Mouse (Mus musculus) kidney, postnatal 25 days (tissue): Measurements from ENCODE around the gene Akr1b3.

Experiments used
- DNase-seq, 2 experiments: peaks; one replicate each; pipeline ENCODE4 v3.0.0; 2021; ENCODE audit warnings: mixed read lengths in 2 of 2

The Akr1b3 gene

DNA sequence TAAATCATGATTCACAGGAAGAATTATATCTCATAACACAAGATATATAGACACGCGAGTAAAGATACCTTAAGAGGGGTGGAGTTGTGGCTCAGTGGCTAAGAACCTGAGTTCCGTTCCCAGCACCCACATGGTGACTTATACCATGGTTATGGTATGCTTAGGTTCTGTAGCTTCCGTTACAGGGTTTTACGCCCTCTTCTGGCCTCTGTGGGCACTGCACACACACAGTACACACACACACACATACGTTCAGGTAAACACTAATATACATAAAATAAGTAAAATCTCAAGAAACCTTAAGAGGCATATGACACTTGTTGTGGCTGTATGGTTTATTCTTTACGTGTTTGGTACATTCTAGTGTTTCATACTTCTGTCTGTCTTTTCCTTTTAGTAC lies 4.8 kb upstream of the Akr1b3 start:
- no peak for DNase-seq

DNA sequence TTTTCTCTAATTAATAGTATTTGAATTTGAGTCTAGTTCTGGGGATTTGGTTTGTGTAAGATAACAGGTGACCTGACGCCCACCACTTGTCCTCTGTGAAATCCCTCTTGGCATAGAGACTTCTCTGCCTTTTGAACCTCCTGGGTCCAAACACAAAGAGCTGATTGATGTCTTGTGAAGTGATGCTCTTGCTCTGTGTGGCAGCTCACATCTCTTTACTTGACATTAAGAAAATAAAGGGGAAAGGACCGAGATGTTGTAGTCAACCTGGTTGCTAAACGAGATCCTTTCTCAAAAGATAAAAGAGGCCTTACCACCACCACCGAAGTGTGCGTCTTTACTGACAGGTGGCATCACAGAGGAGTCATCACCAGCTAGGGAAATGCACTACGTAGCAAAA lies 1.4 kb upstream of the Akr1b3 start:
- no peak for DNase-seq

DNA sequence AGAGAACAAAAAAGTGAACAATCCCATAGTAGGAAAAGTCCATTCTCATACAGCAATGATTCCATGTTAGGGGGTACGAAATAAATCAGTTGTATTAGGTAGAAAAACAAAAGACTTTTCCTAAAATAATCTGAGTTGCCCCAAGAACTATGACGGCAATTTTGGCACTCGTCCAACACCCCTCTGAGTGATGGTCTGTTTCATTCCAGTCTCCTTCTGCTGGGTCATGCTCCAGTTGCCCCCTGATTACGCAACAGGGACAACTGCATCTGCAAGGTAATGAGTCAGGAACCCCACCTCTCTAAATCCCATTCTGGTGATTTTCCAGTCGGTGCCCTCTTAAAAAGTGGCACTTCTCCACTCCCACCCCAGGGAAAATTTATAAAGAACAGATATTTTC lies 894 bp upstream of the Akr1b3 start:
- DNase-seq, result peak; percentile 53 to 62

DNA sequence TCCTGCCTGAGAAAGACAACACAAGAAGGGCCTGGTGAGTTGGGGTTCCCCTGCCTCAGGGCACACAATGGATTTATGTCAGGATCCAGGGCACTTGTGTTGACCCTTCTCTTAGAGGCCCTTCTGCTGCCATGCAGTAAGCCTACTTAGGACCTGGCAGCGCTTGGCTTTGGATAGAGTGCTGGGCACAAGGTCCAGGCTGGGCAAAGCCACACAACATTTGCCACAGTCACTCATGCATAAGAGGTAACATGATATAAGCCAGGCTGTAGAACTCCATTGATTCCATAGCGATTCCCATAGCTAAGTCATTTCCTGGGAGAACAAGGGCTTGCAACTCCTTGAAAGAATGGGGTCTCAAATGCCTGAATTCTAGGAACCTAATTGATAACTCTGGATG lies 3.4 kb downstream of the Akr1b3 start:
- no peak for DNase-seq

DNA sequence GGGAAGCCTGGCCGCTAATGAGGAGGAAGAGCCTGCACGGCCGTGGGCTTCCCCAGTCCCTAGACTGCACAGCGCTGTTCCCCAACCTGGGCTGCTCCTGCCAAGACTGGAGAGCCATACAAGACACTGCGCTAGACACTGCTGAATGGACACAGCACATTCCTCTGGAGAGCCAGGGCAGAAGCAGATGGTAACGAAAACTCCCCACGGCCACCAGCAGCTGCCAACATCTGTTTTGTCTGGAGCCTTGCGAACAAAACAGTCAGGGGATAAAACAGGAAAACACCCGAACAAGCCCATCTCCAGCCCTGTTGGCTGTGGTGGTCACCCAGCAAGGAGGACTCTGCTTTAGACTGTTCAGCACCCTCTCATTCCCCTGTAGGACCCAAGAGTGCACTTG lies 3.9 kb downstream of the Akr1b3 start:
- DNase-seq, result no peak

DNA sequence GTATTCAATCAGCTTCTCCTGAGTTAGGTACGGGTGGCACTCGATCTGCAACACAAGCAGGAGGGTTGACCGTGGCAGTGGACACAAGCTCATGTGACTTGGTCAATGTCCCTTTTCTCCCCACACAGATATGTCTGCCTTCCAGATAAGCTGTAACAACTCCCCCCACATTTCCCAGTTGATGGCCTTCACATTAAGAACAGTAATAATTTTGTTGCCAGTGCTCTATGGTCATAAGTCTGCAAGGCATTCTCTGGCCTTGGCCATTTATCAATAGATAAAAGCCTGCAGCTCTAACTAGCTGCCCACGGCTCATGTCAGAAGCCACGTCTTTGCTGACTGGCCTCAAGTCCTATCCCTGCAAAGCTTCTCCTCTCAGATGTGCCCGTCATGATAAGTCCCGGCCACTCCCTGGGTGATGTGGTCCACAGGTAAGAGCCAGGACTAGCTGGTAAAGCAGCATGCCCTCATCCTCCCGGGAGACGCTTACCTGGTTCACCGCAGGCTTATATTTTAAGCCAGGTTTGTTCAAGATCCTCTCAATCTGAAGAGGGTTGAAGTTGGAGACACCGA lies 7.2 kb downstream of the Akr1b3 start:
- no peak for DNase-seq

DNA sequence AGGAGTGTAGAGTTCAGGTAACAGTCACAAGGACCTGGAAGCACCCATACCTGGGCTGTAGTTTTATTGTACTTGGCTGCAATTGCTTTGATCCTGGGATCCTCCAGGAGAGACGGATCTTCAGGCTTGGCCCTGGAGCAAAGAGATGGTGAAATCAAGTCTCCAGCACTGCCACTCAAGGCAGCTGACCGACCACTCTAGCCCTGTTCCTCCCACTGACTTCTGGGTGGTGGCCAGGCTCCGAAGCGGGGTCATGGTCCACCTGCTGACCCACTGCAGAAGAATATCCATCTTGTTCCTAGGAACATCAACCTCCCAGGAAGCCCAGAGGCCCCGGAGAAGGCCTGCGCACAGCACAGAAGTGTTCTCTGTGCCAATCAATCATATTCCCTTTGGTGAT lies 7.8 kb downstream of the Akr1b3 start:
- DNase-seq, result no peak

DNA sequence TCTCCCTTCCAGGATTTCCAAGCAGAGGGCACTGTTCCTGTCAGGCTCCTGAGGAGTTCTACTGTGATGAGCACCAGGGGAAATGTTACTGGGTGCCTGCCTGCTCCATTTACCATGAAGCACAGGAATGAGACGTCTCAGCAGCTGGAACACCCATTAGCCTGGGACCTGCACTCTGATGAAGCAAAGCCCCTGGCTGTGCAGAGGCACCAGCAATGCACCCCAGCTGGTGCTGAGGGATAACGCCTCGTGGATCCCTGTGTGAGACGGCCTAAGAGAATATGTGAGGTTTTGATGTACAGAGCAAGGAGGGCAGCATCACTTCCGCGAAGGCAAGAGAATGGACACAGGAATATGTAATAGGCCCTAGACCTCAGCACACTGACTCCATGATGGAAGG lies 10.5 kb downstream of the Akr1b3 start:
- DNase-seq, result no peak

DNA sequence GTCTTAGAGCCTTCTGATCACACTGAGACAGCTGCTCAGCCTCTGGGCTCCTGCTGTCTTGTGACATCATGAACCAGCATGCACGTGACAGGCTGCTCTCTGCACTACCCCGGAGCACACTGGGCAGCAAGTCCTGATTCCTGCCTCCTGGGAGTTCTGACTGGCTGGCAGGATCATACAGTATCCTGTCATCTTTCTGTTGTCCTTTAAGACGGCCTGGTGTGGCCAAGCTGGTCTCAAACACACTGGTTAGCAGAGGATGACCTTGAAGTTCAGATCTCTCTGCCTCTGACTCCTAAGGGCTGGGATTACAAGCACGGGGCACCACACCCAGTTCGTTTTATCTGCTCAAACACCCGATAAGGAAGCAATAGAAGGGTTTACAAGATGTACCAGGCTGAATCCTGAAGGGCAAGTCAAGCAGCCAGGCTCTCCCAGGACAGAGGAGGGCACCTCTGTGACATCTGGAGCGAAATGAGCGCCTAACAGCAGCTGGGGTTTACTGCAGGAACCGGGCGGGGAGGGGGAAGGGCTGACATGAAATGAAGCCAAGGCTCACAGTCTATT lies 12.5 kb downstream of the Akr1b3 start:
- peak; percentile 20 to 65 for DNase-seq

DNA sequence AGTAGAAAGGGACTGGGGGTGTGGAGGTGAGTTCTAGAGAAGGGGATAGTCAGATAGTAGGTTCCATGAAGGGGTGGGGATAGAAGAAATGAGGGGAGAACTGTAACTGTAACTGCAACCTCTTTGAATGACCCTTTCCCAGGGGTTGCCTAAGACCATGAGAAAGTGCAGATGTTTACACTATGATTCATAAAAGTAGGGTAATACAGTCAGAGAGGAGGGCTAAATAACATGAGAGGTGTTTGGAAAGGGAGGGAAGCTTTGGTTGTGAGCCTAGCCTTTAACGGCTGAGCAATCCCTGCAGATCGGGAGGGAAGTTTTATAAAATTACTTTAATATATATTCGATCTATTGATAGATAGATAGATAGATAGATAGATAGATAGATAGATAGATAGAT lies 20.2 kb downstream of the Akr1b3 start:
- no peak for DNase-seq

DNA sequence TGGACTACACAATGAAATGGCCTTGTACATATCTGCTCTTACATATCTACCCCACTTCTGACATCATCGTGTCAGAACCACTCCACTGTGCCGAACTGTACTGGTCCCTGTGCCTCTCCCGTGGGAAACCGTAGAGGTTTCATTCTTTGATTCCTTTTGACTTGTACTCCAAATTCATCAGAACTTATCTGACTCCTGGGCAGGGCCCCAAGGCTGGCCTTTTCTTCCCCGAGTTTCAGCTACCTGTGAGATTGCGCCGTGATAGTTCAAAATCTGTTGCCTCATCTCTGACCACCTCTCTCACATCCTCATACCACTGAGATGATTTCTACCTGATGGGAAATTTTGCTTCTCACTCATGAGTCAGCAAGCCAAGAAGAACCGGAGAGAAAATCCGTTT lies 21.8 kb downstream of the Akr1b3 start:
- no peak for DNase-seq

DNA sequence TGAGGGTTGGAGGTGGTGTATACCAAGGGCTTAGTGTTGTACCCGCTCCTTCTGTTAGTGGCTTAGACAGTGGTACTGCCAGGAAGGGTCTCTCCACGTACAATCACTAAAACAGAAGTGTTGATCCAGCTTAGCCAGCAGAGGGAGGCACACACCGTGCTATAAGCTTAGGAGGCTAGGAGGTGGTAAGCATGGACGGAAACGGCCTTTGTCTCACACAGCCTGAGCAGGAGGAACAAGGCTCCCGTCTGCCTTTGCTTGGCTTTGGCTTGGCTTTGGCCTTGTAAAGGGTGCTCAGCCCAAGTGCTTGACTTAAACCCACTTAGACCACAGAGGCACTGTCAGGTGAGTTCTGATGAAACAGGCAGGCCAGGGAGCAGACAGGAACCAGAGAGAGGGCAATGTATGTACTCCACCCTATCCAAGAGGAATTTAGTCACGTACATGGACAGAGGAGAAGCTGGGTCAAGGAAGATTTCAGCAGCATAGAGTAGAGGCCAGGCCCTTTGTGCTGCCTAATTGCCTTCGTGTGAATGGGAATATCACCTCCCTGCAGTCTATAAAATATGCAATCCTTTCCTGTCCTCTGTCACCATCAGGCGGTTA lies 24.3 kb downstream of the Akr1b3 start:
- peak; percentile 70 to 72 for DNase-seq

DNA sequence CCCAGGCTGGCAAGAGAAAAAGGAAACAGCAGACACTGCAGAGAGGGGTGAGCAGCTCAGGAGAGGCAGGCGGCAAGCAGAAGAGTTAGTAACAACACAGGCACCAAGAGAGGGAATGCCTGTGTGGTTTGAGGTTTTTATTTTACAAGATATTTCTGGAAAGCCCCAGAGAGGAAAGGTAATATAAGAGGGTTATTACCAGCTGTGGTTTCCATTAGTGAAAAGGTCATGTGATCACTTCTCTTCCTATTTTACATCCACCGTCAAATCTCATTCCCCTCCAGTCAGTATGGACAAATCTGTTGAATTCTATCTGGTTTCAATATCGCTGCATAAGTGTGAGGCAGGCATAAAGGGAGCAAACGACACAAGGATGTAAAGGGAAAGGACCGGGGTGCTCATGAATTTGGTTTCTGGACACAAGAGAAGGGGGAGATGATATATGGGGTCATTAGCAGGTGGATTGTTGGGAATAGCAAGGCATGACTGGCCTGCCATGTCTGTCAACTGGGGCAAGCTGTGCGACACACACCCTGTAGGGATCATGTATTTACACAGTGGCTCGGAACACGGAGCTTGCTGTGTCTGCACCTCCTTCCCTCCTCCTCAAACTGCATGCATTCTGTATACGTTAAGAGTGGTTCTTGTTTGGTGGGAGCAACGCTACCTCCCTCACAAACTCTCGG lies 24.9 kb downstream of the Akr1b3 start:
- no peak for DNase-seq

DNA sequence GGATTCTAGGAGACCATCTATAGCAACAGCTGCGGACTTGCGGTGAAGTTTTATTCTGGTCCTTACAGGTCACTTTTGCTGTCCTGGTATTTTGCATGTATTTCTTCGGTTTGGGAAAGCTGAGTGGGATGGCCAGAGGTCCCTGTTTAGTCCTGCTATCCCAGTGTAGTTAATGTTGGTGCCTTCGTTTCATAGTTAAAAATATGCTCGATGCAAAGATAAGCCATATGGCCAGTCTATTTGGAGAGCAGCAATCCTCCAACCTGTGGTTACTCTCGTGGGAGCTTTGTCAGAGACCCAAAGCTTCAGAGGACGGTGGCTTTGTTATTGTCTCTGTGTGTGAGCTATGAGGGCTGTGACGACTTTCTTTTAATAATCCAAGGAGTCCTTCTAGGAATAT lies 26.6 kb downstream of the Akr1b3 start:
- no peak for DNase-seq

DNA sequence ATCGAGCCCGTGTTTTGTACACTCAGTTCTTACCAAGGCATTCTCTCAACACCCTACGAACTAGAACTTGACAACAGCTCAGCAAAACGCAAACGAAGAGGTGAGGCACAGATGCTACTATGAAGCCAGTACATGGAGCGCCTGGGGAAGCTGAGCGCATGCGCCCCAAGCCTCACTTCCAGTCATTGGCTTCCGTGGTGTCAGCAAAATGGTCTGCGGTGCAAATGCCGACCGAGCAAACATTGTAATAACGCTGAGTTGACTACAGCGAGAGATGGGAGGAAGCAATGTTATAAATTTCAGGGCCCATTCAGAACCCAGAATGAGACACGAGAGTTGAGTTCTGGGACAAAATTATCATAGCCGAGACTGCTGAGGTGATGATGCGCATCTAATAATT lies 27.2 kb downstream of the Akr1b3 start:
- DNase-seq, result no peak

DNA sequence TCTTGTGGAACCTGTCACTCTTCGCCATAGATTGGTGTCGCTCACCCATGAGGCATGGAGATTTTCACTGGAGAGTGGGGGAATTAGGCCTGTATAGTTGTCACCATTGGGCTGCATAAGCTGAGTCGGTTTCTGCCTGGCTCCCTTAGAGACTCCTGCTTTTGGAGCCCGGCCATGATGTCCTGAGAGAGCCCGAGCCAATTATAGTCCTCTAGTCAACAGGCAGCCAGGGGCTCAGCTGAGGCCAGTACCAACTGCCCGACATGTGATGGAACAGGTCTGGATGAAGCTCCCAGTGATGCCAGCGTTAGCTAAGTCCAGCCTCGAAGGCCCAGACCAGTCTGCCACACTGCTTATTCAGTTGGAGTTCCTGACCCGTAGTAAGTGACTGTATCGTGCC lies 29.2 kb downstream of the Akr1b3 start:
- peak in 1 of 2 experiments; percentile 36 for DNase-seq

DNA sequence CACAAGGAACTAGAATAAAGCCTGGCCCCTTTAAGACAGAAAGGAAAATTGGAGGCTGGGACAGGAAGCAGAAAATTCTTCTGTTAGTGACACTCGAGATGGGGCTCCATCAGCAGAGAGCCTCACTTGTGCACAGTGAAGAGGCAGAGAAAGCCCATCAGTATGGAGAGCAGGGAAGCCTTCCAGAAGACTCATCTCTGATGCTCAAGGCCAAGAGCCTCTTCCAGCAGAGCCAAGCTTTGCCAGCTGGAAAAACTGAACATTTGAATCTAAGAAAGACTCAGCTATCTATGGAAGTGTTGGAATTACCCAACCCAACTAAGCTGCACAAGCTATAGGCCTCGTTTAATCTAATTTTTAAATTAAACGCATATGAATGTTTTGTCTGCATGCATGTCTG lies 30.4 kb downstream of the Akr1b3 start:
- no peak for DNase-seq

DNA sequence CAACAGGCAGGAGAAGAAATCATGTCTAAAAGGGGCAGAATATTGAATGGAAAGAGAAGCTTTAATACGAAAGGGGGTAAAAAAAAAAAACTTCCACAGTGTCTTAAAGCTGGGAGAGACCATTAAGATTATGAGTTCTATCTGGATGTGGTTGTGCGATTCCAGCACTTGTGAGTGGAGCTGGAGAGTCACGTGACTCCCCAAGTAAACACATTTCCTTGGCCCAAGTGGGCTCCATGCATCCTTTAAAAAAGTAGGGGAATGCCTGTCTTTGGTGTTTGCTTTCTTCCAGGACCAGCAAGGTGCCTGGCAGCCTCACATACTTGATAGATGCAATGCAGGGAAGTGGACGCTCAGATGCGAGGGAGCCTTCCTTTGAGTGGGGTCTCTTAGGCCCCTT lies 38.9 kb downstream of the Akr1b3 start:
- no peak for DNase-seq

DNA sequence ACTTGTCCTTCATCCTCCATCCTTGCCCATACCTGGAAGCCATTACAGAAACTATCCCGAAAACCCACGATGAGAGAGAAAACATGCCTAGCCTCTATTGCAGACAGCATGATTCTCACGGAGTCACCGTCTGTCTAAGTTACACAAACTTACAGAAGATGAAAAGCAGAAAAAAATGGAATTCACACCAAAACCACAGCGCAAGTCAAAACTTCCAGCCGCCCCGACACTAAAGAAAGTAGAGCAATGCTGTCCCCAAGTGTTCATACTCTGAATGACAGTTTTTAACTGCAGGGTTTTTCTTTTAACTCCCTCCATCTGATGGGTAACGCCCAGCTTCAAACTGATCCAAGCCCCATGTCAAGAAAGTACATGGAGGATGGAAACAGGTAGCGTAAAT lies 39.6 kb downstream of the Akr1b3 start:
- peak in 1 of 2 experiments; percentile 75 for DNase-seq

DNA sequence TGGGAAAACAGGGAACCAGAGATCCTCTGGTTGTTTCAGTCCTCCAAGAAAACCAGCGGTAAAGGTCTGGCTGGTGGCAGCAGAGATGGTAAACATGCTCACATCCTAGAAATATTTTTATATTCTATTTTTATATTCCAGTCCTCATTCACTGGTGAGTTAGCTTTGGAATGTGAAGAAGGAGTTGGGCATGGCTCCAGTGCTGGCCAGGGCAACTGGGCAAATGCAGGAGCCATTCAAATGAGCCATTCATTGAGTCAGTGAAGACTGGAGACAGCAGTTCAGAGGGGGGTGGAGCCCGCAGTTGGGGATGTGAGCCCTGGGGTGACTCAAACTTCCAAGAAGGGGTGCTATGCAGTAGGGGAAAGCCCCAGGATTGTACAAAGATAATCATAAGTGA lies 42.9 kb downstream of the Akr1b3 start:
- no peak for DNase-seq

DNA sequence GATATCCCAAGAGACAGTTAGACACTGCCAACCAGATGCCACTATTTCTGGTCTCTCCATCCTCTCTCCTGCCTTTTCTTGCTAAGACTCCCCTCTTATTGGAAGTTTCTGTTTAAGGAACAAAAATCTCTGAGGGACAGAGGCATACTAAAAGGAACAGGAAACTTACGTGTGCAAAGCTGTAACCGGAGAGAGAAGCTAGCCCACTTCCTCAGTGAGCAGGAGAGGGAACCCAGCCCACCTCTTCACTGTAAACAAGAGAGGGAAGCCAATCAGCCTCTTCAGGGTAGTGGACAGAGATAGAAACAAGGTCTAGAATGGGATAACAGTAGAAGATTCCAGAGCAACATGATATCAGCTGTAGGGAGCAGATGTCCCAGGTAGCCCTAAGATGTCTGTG lies 44.2 kb downstream of the Akr1b3 start:
- DNase-seq, result no peak

DNA sequence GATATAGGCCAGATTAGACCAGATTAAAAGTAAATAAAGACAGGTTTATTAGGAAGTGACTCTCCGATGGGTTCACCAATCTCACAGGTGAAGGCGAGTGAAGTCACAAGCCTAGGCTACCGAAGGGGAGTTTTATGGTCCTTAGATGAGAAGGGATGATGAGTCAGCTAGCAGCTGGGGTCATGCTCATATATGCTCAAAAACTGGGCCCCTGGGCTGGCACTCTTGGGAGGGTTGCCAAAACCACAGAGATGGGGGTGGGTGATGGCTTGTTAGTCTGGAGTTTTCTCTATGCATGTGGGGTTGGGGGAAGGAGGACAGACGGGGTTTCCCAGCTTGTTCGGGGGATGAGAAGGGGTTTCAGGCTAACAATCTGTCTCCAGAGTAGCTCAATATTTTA lies 44.8 kb downstream of the Akr1b3 start:
- no peak for DNase-seq

DNA sequence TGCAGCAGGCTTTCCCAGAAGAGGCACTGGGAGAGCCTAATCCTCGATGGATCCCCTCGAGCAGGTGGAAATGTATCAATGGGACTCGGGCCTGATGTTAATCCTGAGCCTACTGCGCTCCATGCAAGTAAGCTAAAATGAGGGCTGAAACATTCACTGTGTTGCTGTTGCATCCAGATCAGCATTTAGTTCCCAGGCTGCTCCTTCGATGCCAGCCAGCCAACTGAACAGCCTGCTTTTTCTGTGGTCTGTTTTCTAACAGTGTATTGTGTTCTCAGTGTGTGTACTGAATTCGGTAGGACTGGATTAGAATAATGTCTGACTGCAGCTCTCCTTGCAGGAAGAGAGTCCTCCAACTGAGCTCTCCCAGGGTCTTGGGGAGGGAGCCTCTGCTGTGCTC lies 46.6 kb downstream of the Akr1b3 start:
- no peak for DNase-seq

DNA sequence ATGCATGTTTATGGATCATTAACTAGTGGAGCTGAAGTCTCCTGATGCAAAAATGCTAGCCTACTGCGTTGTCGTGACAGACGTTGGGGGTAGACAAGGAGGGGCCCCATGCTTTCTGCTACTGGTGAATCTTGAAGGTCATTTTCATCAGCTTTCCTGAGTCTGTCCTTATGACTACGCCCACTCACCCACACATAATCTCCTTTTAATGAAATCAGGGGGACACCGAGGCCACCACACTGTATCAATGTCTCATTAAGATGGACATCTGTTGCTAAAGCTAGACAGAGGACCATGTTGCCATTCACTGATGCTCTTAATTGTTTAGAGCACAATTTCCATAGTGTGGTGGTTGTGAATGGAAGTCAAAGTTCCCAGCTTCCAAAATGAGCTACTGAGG lies 58.7 kb downstream of the Akr1b3 start:
- no peak for DNase-seq
